Mouse (Mus musculus) limb, embryonic 12.5 days (tissue): ENCODE measurements around the gene Map9. TPM values are rescaled to one million over a fixed set of nuclear protein-coding genes. Genes with fewer than 3 reads are reported as not detected.
"Not testable (repeated sequence)": the region's sequence is repeated elsewhere in the genome, so short reads cannot be mapped to it uniquely, and the experiment has no call there.

Experiments used
- ATAC-seq: fragments of 200-750 bp; cut with Nextera tagmentation; 2 replicates; pipeline ENCODE4 v1.8.0; 2017; ENCODE audit warnings: low read depth, moderate TSS enrichment; ENCODE audit not compliant: insufficient number of reproducible peaks, insufficient read depth, low FRiP score, low TSS enrichment
- H3K27ac ChIP-seq: fragments of 300-500 bp; sonication (generic); 2 replicates; pipeline ENCODE4 v1.5.1; 2016; ENCODE audit warnings: mild to moderate bottlenecking, moderate library complexity
- H3K27me3 ChIP-seq: fragments of 300-500 bp; sonication (generic); 2 replicates; pipeline ENCODE4 v1.6.1; 2016; ENCODE audit warnings: mild to moderate bottlenecking, moderate library complexity
- H3K36me3 ChIP-seq: fragments of 300-500 bp; sonication (generic); 2 replicates; pipeline ENCODE4 v1.6.1; 2016; ENCODE audit warnings: mild to moderate bottlenecking, moderate library complexity
- H3K4me1 ChIP-seq: fragments of 300-500 bp; sonication (generic); replicated peaks from 2 replicates; pipeline ENCODE4 v1.6.1; 2016
- H3K4me2 ChIP-seq: fragments of 300-500 bp; sonication (generic); 2 replicates; pipeline ENCODE4 v1.6.1; 2016; ENCODE audit warnings: mild to moderate bottlenecking, moderate library complexity
- H3K4me3 ChIP-seq: fragments of 300-500 bp; sonication (generic); replicated peaks from 2 replicates; pipeline ENCODE4 v1.5.1; 2016; ENCODE audit warnings: mild to moderate bottlenecking
- H3K9ac ChIP-seq: fragments of 300-500 bp; sonication (generic); replicated peaks from 2 replicates; pipeline ENCODE4 v1.6.1; 2016; ENCODE audit warnings: mild to moderate bottlenecking, moderate library complexity
- H3K9me3 ChIP-seq: fragments of 300-500 bp; sonication (generic); 2 replicates; pipeline ENCODE4 v1.6.1; 2016; ENCODE audit warnings: mild to moderate bottlenecking, moderate library complexity
- WGBS: fragments of 180-500 bp; shearing (Covaris S2); methylation state at CpG from one replicate; pipeline ENCODE4 v1.1.7; 2016; 5-methylcytosine and 5-hydroxymethylcytosine counted together
- polyA plus RNA-seq: library from polyadenylated mRNA; unstranded; fragments of >200 nt; fragmentation: Nextera tagmentation; extraction: Ambion mirVana; gene quantifications from 2 replicates; pipeline ENCODE4 v1.2.1, GENCODE M21; 2016

Map9 gene
- 9.5 and 10.6 TPM in 2 replicates for polyA plus RNA-seq

- Histone ChIP-seq H3K36me3 (0 out of 2 replicates have a peak, but pooled peaks cover 4% of the 10 kb centered on the region), H3K4me1 (peaks cover 5% of the 10 kb centered on the region; the same call in 1 of the 2 replicates), H3K9me3 (no peaks in the 10 kb centered on the region), H3K9ac (peak within 1 kb of the TSS; percentile 67), H3K4me3 (peak within 1 kb of the TSS; percentile 78), H3K4me2 (peak within 1 kb of the TSS; percentile 71), H3K27me3 (no peaks in the 10 kb centered on the region), H3K27ac (peak within 1 kb of the TSS; percentile 70)
- under 1% methylated on average over 54 of the region's 54 CpGs for WGBS
- ATAC-seq: peak; percentile 100
Measured at GRCm38 (mm10) chr3:82357797-82358524, at the start of gene Map9. Map9 (plus strand) TSS chr3:82358044.

- no peak overlapping the region for H3K4me3 ChIP-seq
- 87% methylated on average over 4 of the region's 4 CpGs for WGBS
- no peak overlapping the region for H3K27ac ChIP-seq
- H3K4me1 ChIP-seq: no peaks in the 10 kb centered on the region
- no peak overlapping the region for H3K4me2 ChIP-seq
- H3K9ac ChIP-seq: no peak overlapping the region
- no peaks in the 10 kb centered on the region for H3K36me3 ChIP-seq
- no peak for ATAC-seq
- H3K27me3 ChIP-seq: no peaks in the 10 kb centered on the region
- H3K9me3 ChIP-seq: no peaks in the 10 kb centered on the region
Measured at GRCm38 (mm10) chr3:82315728-82316127, 42.1 kb upstream of the Map9 start.

GRCm38 (mm10) chr3:82326736-82327135, 31.1 kb upstream of the Map9 start:
- not testable (repeated sequence) for H3K4me2 ChIP-seq, ATAC-seq, H3K27me3 ChIP-seq, H3K4me3 ChIP-seq, H3K9me3 ChIP-seq, H3K36me3 ChIP-seq, H3K27ac ChIP-seq, H3K9ac ChIP-seq, H3K4me1 ChIP-seq
- 93% methylated on average over 1 of the region's 1 CpGs for WGBS

DNA sequence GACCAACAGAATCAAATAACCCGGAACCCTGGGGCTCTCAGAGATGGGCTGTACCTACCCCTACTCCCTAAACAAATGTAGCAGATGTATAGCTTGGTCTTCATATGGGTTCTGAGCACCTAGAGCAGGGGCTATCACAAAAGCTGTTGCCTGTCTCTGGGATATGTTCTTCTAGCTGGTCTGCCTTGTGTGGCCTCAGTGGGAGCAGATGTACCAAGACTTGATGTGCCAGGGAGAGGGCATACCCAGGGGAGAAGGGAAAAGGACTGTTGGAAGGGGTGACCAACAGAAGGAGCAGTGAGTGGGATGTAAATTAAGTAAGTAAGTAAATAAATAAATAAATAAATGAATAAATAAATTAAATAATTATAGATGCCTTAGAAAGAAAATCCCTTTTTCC, 25.8 kb upstream of the Map9 start:
- Histone ChIP-seq H3K36me3 (no peaks in the 10 kb centered on the region), H3K27ac (no peak overlapping the region), H3K9ac (no peak overlapping the region), H3K4me2 (no peak overlapping the region), H3K9me3 (no peaks in the 10 kb centered on the region; the same call in 1 of the 2 replicates), H3K4me1 (0 out of 2 replicates have a peak, but pooled peaks cover 4% of the 10 kb centered on the region), H3K4me3 (no peak overlapping the region), H3K27me3 (no peaks in the 10 kb centered on the region)
- WGBS: 88% methylated on average over 1 of the region's 1 CpGs
- no peak for ATAC-seq

DNA sequence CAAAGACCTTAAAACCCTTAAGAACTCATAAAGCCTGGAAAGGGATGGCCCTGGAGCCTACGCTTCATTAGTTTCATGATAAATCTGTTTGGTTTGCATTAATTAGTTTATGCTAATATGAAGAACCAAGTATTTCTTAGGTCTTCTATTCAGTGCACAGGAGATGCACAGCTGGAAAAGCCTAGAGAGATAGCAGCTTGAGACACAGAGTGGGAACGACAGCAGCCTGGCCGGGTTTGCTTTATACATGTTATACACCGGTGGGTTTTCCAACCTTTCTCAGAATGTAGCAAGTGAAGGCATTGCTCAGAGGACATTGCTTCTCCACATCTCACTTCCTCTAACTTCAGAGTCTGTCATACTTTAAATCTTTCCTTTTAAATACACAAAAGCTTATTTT, 25.3 kb upstream of the Map9 start:
- H3K27me3 ChIP-seq: no peaks in the 10 kb centered on the region
- ATAC-seq: no peak
- no peaks in the 10 kb centered on the region; the same call in 1 of the 2 replicates for H3K9me3 ChIP-seq
- WGBS: 89% methylated on average over 4 of the region's 4 CpGs
- H3K4me3 ChIP-seq: no peak overlapping the region
- H3K9ac ChIP-seq: no peak overlapping the region
- H3K36me3 ChIP-seq: no peaks in the 10 kb centered on the region
- 0 out of 2 replicates have a peak, but pooled peaks cover 4% of the 10 kb centered on the region for H3K4me1 ChIP-seq
- no peak overlapping the region for H3K4me2 ChIP-seq
- no peak overlapping the region for H3K27ac ChIP-seq

DNA sequence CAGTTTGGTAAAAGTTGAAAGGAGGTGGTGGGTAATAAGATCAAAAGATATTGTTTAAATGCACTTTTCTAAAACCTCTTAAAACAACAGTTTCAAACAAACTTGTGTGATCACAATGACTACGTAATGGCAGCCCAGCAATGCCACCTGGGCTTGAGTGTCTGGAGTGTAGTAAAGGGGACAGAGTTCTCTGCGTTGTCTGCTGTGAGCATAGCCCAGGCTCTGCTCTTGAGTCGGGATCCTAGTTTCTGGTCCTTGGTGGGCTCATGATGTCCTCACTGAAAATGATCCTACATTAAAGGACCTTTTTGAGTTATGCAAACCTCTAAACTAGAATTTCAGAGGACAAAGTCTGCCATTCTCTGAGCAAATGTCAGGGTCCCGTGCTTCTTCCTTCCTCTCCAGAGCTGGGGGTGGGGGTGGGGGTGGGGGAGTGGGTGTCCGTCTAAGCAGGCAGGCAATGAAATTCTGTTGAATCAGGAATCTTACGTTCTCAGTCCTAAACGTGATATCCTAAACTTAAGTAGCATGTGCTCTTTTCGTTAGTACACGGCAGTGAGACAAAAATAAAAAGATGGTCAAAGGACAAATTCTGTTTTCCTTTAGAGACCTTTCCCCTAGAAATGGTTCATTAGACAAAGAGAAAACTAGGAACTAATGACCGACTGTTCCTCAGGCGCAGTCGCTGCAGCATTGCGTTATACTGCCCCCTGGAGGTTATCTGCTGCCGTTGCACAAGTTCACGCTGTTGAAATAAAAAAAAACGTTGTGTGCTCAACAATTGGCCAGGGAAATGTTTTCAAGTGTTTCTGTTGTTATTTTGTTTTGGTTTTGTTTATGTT, 24.5 kb upstream of the Map9 start:
- H3K4me2 ChIP-seq: peak overlapping the region; percentile 56
- H3K27ac ChIP-seq: no peak overlapping the region
- peak overlapping the region; percentile 33 for H3K4me3 ChIP-seq
- H3K9ac ChIP-seq: peak overlapping the region; percentile 45
- H3K36me3 ChIP-seq: no peaks in the 10 kb centered on the region
- H3K27me3 ChIP-seq: no peaks in the 10 kb centered on the region
- H3K4me1 ChIP-seq: 0 out of 2 replicates have a peak, but pooled peaks cover 4% of the 10 kb centered on the region
- 7% methylated on average over 16 of the region's 16 CpGs for WGBS
- no peak for ATAC-seq
- H3K9me3 ChIP-seq: no peaks in the 10 kb centered on the region; the same call in 1 of the 2 replicates

DNA sequence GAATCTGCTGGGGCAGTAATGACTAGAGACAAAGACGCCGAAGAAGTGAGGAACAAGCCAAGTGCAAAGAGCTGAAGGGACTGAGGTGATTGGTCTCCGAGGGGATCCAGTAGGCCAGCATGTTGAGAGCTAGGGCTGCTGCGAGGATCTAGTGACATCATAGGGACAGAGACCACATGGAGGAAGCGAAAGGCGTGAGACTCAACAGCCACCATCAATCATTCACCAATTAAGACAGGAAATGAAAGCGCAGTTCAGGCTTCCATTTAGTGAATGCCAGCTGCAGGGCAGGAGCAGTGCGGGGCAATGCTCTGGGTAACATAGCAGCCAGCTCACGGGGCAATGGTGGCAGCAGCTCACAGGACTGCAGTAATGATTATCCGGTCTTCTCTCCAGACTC, 17.7 kb upstream of the Map9 start:
- ATAC-seq: no peak
- Histone ChIP-seq H3K4me3 (no peak overlapping the region), H3K27ac (no peak overlapping the region), H3K27me3 (no peaks in the 10 kb centered on the region), H3K4me1 (no peaks in the 10 kb centered on the region), H3K9ac (no peak overlapping the region), H3K4me2 (no peak overlapping the region), H3K9me3 (no peaks in the 10 kb centered on the region), H3K36me3 (no peaks in the 10 kb centered on the region)
- WGBS: 44% methylated on average over 10 of the region's 10 CpGs

DNA sequence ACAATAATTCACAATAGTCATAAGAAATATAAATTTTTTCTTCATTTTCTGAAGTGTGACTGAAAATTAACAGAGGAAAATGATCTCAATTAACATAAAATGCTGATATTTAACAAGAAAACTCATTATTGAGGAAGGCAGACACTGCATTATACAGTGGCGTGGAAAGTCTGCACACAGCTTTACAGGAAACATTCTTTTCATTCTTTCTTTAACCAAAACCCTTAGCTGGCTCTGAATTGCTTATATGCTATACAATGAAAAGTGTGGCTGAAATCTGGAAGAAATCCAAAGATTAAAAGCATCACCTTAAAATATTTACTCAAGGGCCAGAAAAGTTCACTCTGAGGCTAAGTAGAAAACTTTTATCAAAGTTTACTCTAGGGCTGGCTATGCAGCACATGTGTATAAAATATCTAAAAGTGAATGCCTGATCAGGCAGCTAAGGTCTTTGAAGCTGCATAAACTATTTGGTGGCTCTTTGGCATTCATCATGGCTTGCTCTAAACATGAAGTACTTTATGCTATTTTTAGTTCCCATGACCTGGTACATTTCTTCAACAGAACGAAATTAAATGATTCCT, 9.5 kb upstream of the Map9 start:
- Histone ChIP-seq H3K9ac (no peak overlapping the region), H3K4me2 (no peak overlapping the region), H3K27ac (no peak overlapping the region), H3K36me3 (no peaks in the 10 kb centered on the region), H3K9me3 (no peaks in the 10 kb centered on the region), H3K27me3 (no peaks in the 10 kb centered on the region), H3K4me3 (no peak overlapping the region), H3K4me1 (peaks cover 4% of the 10 kb centered on the region; the same call in 1 of the 2 replicates)
- WGBS: 48% methylated on average over 2 of the region's 2 CpGs
- no peak for ATAC-seq

DNA sequence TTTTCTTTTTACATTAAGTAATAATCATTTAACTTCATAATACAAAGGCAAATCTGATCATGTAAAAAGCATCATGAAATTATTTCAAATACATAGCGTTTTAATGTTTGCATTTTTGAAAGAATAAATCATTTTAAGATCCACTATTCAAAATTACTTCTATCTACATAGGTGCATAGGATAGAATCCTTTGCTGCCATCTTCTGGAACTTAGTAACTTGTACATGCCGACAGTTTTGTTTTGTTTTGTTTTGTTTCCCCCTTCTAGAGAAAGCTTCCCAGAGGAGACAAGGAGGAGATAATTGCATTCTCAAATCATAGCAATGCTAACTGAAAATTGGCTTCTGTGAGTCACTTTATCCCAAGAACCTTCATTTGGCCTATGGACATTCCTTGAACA, 7.5 kb upstream of the Map9 start:
- peaks cover 4% of the 10 kb centered on the region; the same call in 1 of the 2 replicates for H3K4me1 ChIP-seq
- ATAC-seq: no peak
- H3K4me3 ChIP-seq: no peak overlapping the region
- no peak overlapping the region for H3K9ac ChIP-seq
- H3K9me3 ChIP-seq: no peaks in the 10 kb centered on the region
- H3K36me3 ChIP-seq: no peaks in the 10 kb centered on the region
- H3K27me3 ChIP-seq: no peaks in the 10 kb centered on the region
- WGBS: 35% methylated on average over 2 of the region's 2 CpGs
- no peak overlapping the region for H3K4me2 ChIP-seq
- H3K27ac ChIP-seq: no peak overlapping the region

DNA sequence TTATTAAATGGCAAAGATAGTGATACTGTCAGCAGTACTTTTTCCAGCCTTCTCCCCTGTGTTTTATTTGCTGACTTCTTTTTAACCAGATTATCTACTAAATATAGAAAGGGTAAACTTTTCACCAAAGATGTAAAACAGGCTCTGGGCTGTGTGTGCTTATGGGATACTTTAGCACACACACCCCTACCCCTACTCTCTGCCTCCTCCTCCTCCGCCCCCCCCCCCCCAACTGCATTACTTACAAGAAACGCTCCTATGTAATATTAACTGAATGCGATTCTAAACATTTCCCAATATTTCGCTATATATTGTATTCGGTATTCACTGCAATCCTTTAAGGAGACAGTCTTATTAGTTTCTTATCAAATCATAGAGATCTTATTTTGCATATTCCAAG, 504 bp upstream of the Map9 start:
- H3K27me3 ChIP-seq: no peaks in the 10 kb centered on the region
- no peaks in the 10 kb centered on the region for H3K9me3 ChIP-seq
- H3K36me3 ChIP-seq: 0 out of 2 replicates have a peak, but pooled peaks cover 4% of the 10 kb centered on the region
- ATAC-seq: no peak
- H3K27ac ChIP-seq: peak overlapping the region; percentile 56; the same call in 1 of the 2 replicates
- peaks cover 5% of the 10 kb centered on the region; the same call in 1 of the 2 replicates for H3K4me1 ChIP-seq
- peak overlapping the region; percentile 78 for H3K4me3 ChIP-seq
- H3K4me2 ChIP-seq: peak overlapping the region; percentile 71
- no peak overlapping the region for H3K9ac ChIP-seq
- 1% methylated on average over 5 of the region's 5 CpGs for WGBS

DNA sequence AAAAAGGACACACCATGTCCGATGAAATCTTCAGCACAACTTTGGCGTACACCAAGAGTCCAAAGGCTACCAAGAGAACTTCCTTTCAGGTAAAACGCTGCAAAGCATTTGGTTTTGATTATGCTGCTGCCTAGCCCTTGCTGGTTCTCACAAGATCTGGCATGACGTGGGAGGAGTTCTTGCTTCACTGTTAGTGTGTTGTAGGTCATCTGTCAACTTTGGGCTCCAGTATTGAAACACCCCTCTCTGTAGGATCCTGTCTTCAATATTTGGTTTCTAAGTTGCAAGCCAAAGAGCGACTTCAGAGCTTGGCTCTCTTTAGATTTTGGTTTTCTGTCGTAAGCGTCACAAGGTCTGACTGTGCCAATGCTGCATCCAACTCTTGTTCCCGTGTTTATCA, 1.2 kb downstream of the Map9 start:
- Histone ChIP-seq H3K9me3 (no peaks in the 10 kb centered on the region), H3K4me3 (no peak overlapping the region), H3K36me3 (peaks cover 12% of the 10 kb centered on the region), H3K4me2 (peak overlapping the region; percentile 71), H3K4me1 (peaks cover 5% of the 10 kb centered on the region; the same call in 1 of the 2 replicates), H3K9ac (no peak overlapping the region), H3K27me3 (no peaks in the 10 kb centered on the region), H3K27ac (no peak overlapping the region)
- WGBS: 63% methylated on average over 8 of the region's 8 CpGs
- ATAC-seq: no peak
